Mouse (Mus musculus) cerebellum, postnatal 25 days (tissue): ENCODE results near the gene Sv2a.
A peak's percentile ranks its signal among the peaks of the same experiment; 100 is the strongest.
"Not testable (repeated sequence)": the region's sequence is repeated elsewhere in the genome, so short reads cannot be mapped to it uniquely, and the experiment has no call there.

Experiments used
- DNase-seq, 2 experiments: peaks; one replicate each; pipeline ENCODE4 v3.0.0; 2021; ENCODE audit warnings: mixed read lengths in 2 of 2

The Sv2a gene

DNA sequence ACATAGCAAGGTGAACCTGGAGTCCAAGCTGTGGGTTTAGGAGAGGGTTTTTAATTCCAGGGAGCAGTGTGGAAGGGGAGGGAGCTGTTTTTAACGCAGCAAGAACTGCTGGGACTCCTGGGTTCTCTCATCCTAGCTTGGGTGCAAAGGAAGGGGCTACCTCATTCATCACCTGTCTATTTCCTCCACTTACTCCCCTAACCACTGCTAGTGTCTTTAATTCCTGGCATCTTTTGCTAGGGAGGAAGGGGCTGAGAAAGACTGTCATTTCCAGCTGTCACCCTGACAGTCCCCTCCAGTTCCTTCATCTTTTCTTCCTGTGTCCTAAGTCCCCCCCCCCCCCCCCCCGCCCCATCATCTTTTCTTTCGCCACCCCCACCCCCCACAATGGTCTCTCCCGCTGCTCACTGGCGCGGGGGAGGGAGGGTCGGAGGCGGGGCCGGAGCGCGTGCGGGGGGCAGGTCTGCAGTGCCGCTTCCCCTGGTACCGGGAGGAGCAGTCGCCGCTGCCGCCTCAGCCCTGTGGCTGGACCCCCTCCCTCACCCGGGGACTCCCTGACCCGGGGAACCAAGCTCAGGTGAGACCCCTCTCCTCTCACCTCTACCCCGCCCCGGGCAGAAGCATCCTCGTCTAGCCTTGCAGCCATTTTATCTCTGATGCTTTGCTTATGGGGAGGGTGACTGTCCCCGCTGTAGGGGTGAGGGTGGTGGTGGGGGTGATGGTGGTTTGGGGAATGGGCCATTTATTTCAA is at the start of gene Sv2a:
Gene Sv2a, plus strand, starts transcription at position 425 of the 751 bp plus-strand sequence.
- peak; percentile 90 to 95 for DNase-seq

DNA sequence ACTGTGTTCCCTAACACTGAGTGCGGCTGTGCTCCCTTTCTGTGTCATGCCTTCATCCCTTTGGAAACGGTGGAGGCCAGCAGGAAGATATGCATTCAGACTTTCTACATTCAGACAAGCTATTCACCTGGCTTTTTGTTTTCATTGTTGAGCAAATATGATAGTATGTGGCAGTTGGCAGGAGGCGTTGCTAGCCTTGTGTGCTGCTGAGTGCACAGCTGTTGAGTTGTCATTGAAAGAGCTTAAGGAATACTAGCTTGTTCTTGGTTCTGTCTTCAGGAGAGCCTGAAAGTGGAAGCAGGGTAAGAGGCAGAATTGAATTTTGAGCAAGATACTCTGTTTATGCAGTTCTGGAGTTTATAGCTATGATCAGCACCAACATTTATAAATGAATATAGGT is 48.5 kb upstream of the Sv2a start:
- no peak for DNase-seq

DNA sequence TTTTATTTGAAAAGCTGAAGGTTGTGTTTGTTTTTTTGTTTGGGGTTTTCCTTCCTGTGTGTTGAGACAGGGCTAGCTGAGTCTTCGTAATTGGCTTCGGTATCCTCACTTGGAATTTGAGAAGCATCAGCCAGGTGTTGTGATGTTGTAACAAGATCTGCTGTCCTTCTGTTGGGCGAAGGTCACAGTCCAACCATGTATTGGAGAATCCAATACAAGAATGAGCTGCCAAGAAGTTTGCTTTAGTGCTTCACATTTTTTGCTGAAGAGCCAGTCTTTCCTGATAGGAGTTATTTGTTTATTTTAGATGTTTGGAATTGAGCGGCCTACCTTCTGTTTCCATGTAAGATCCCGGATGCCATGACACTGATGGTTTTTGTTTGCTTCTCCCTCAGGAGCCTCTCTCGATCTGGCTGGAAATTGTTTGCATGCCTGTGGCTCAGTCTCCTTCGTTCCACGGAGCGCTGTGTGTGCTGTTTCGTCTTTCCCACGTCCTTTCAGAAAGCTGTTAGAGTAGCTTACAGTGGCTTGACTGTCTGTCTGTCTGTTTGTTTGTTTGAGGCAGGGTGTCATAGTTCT is 47.5 kb upstream of the Sv2a start:
- no peak for DNase-seq

DNA sequence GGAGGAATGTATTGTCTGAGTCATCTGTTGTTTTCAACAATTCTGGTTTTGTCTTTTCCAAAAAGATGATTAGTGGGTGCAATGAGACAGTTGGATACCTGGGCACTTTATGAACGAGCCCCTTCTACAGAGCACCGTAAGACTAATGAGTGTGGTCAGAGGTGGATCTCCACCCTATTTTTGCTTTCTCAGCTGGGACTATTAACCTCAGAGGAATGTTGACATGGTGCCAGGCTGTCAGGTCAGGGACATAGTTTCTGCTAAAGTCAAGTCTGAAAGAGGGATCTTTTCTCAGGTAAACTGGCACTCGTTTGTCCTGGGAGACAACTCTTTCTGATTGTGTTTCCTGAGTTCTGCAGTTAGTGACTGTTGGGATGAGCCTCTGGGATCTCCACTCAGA is 45.9 kb upstream of the Sv2a start:
- no peak for DNase-seq

DNA sequence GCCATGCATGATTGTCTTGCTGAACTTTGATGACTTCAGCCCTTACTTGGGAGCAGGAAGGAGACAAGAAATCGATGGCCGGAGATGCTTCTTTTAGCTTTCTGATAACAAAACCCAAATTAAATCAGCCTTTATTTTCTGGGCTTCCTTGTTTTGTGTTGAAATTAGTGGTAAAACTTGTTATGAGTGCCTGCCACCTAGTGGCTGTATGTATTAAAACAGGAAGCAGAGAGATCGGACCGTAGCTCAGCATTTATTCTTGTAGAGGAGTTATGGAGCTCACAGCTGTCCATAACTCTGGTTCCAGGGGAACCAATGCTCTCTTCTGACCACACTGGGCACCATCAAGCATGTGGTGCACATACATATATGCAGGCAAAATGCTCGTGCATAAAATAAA is 33.0 kb upstream of the Sv2a start:
- peak; percentile 41 to 64 for DNase-seq

DNA sequence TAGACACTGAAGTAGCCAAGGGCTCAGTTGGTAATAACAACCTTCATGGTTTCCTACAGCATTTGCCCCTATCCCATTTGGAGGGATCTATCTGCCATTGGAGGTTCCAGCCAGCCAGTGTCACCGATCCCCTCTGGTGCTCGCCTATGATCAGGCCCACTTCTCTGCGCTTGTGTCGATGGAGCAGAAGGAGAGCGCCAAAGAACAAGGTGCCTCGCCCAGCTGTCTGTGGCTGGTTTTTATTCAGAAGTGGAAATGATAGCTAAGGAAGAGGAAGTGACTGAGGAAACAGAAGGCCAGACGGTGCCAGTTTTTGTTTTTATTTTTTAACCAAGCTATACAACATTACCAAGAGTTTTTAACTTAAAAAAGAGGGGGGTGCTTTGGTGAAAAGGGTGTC is 29.1 kb upstream of the Sv2a start:
- no peak for DNase-seq

DNA sequence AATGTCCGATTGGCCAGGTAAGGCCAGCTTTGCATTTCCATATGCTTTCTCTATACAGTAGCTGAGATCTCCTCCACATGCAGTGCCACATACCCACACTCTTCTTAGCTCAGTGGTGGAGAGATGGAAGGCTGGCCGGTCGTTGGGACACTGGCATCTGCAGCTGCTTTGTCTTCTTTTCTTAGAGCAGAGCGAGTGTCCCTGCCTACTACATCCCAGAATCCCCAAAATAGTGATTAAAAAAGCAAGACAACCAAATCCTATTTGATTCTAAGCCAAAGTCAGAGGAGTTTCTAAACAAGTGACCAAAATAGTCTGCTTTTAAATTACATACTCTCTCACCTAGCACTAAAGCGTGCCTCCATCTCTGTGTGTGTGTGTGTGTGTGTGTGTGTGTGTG is 28.3 kb upstream of the Sv2a start:
- DNase-seq: no peak

DNA sequence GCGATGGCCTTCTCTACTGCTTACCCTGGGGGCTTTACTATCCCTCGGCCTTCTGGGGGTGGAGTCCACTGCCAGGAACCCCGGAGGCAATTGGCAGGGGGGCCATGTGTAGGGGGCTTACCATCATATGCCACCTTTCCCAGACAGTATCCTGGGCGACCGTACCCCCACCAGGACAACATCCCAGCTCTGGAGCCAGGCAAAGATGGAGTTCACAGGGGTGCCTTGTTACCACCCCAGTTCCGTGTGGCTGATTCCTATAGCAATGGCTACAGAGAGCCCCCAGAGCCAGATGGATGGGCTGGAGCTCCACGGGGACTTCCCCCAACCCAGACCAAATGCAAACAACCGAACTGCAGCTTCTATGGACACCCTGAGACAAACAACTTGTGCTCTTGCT is 25.4 kb upstream of the Sv2a start:
- DNase-seq: no peak

DNA sequence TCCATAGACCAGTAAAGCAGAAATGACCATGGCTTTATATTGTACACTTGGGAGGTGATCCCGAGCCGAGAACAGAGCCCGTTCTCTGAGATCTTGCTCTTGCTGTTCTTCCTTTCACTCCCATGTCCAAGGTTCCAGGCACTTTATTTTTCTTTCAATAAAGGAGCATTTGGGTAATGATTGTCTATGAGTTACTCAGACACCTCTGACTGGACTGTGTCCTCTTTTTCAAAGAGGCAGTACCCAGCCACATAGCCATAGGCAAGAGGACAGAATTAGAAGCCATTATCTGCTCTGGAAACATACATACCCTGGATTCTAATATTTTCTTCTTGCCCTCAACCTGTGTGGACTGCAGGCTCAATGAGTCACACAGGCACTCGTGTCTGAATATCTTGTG is 21.1 kb upstream of the Sv2a start:
- DNase-seq: no peak

DNA sequence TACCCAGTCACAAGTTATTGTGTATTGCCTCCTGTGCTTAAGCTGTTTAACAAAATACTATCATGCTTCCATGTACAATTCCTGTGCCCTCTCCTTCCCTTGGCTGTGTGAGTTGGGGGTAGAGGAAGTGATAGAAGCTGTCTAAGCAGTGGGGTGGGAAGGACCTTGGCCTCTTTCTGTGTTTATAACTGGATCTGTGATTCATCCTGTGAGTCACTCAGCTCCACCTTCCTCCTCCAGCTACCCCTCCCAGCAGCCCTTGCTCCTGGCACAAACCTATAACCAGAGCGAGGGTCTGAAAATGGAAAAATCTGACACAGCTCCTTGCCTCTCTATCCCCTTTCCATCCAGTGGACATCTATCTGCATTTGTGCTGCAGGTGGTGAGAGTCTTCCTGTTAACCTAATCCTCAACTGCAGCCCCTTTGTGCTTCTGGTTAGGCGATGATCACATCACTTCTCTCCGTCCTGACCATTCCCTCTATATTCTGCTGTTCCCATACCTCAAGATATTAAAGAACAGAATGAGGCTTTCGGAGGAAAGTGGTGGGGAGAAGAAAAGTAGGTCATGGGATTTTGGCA is 20.6 kb upstream of the Sv2a start:
- DNase-seq: peak; percentile 67 to 76

DNA sequence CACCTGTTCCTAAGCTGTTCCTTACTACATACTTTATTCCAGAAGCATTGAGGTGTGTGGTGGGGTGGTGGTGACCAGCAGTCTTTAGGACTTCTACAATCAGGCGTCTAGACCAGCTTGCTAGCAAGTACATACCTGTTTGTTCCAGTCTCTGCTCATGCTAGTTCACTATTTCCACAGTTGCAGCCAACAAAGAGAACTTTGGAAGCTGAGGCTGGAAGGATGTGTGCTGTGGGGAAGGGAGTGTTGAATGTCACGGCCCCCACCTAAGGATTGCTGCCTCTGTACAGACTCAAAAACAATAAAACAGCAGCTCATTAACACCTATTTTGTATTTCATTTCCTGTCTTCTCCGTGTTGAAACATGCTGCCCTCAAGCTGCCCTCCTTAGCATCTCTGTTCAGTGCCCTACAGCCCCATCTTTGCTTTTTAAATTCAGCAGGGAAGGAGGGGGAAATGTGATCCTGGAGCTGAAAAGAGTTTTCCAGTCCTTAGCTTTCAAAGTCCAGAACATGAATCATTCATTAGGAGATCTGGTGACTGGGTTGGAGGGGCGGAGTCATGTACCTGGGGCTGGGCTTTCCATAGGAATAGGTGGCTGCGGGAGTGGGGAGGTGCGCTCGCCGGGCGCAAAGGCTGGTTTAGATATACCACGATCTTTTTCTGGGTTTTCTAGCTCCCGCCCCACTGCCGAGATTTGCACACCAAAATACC is 20.0 kb upstream of the Sv2a start:
- DNase-seq: peak; percentile 76 to 85

DNA sequence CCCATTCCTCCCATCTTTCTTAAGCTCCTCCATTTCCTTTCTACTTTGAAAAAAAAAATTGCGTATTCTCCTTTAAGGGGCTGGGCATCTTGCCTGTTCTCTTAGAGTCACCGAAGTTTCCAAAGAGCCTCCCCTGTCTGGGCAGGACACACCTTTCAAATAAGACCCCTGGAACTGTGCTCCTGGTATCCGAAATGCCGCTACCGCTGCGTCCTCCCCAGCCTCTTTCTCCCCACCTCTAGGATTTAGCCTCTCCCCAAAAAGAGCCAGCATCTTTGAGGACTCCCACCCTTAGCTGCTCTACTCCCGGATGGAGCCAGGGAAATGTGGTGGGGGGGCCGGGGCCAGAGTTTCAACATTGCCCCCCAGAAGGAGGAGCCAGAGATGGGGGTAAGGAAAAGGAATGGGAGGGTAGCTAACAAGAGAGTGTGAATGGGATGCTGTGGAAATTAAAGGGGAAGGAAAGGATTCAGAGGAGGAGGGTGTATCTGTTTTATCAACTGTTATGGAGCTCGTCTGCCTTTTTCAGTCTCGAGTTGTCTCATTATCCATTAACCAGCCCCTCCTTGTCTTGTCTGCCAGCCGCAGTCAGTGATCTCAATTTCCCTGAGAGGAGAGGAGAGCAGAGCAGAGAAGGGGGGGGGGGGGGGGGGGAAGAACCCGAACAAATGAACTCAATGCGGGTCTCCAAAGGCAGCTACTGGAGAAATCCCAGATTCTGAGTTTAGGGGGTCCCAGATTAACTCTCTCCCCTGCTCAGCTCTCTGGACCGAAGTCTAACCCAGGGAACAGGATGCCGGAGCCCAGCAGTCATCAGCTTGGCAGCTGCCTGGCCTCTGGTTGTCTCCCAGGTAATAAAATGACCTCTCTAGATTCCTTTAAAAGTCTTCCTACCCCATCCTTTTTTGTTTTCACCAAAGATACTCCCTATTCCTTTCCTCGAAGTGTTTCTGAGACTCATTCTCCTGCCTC is 18.8 kb upstream of the Sv2a start, which contains the start of gene Mtmr11:
Gene Mtmr11, plus strand, starts transcription at position 136 of the 972 bp plus-strand sequence.
- peak; percentile 49 to 50 for DNase-seq

DNA sequence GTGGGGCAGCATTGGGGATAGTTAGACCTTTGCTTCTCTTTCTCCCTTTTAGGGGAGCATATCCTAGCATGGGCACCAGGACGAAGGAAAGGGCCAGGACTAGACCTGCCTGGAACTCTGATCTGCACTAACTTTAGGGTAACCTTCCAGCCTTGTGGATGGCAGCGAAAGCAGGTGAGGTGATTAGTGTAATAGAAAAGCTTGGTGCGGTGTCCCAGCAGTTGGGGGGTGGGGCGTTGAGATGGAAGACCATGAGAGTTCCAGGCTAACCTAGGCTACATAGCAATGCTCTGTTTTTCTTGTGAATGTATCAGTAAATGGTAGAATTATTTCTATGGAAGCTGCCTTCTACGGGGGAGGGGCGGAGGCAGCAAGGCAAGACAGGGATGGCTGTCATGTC is 17.9 kb upstream of the Sv2a start:
- no peak for DNase-seq

DNA sequence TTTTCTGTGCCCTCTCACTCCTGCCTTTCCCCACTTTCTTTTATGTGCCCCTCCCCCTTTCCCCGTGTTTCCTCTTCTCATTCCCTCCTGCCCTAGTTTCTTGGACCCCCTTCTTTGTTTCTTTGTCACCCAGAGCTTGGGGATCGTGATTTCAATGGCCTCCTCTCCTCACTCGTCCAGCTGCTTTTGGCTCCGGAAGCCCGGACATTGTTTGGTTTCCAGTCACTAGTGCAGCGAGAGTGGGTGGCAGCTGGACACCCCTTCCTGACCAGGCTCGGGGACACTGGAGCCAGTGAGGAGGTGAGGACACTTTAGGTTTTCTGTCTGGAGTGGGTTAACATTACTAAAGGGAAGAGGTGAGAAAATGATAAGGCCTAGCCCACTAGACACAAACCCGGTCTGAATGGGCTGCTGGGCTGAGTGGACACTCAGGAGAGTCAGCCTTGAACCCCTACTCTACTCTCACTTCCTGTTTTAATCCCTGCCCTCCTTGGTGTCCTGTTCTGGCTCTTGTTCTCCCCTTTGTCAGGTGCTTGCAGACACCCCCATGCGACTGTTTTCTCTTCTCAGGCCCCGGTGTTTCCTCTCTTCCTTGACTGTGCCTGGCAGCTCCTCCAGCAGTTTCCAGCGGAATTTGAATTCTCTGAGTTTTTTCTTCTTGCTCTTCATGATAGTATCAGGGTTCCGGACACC is 12.3 kb upstream of the Sv2a start:
- no peak for DNase-seq

DNA sequence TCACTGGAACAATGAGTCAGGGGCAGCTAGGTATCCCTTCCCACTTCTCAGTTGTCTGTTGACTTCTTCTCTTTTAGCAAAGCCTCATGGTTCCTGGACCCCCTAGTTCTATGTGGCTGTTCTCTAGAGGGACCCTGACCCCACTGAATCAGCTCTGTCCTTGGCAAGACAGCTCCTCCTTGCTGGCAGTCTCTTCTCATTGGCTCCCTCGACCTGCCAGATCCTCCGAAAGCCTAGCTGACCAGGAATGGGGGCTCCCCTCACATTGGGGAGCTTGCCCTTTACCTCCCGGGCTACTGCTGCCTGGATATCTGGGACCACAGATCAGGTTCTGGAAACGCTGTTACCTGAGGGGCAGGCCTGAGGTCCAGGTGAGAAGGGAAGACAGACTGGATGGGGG is 10.7 kb upstream of the Sv2a start:
- no peak for DNase-seq

DNA sequence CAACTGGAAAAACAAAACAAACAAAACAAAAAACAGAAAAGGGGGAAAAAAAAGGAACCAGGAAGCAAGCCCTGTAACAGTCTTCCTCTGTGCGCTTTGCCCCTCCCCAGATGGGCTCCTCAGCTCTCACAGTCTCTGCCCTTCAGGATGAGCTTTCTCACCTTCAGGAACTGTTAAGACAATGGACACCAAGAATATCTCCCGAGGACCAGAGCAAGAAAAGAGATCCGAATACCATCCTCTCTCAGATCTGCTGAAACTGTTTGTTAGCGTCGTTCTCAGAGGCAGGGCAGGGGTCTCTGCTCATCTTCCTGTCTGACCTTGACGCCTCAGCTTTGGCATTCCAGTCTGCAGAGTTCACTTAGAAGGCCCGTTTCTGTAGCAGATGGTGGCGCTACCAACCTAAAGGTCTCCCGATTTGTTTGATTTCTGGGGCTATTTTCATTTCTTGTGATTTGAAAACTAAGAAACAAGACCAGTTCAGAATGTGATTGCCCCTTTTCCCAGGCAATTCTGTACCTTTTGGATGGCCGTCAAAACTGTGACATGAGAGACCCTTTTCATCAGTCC is 9.9 kb upstream of the Sv2a start:
- no peak for DNase-seq

DNA sequence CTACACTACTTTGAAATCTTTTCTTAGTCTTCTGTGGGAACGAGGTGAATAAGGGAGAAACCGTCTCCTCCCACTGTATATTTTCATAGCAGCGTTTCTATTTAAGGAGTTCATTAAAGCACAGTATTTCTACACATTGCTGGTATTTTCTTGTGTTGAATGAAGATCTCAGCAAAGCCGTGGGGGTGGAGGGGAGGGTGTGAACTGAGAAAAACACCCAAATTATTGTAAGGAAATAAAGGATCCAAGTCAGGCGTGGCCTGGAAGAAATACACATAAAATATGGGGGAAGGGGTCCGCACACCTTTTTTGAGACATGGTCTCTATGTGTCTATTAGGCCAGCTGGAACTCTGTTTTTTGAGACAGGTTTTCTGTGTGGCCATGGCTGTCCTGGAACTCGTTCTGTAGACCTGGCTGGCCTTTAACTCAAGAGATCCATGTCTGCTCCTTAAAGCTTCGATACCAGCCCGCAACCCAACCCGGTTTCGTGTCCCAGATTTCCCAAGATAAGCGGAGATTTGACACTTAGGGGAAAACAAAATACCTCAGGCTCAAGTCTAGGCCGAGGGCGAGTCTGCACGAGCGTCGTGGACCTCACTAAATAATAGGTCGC is 9.3 kb upstream of the Sv2a start:
- DNase-seq: no peak

DNA sequence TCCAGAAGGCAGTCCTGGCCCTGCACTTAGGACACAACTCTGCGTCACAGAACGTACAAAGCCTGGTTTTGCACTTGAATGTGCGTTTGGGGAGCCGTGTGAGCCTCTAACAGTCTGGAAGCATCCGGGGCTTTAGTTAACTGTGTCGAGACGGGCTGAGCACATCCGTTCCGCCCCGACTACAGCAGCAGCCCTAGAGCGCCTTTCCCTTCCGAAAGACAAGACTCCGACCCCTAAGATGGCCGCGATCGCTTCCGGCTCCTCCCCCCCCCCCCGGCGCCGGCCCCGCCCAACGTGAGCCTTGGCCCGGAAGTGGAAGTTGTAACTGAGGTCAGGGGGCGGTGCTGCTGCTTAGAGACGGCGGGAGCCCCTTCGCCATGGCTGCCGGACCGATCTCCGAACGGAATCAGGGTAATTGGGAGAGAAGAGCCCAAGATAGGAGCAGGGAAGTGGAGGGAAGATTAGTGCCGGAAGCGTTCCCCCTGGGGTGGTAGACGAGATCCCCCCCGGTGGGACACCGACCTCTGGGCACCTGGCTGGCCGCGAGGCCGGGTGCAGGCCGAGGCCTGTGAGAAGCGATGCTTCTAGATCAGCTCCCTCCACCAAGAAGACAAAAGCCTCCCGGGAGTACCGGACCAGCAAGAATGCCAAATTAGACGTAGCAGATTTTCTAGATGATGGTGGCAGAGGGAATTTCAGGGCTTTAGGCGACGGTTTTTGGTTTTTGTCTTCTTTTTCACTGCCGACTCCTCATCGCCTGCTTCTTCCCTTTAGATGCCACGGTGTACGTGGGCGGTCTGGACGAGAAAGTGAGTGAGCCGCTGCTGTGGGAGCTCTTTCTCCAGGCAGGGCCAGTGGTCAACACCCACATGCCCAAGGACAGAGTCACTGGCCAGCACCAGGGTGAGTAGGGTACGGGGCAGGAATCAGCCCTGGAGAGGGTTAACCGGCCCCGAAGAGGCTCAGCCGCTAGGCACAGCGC is 8.5 kb upstream of the Sv2a start, which contains the start of gene Sf3b4:
Gene Sf3b4, plus strand, starts transcription at position 136 of the 982 bp plus-strand sequence.
- peak; percentile 87 to 90 for DNase-seq

DNA sequence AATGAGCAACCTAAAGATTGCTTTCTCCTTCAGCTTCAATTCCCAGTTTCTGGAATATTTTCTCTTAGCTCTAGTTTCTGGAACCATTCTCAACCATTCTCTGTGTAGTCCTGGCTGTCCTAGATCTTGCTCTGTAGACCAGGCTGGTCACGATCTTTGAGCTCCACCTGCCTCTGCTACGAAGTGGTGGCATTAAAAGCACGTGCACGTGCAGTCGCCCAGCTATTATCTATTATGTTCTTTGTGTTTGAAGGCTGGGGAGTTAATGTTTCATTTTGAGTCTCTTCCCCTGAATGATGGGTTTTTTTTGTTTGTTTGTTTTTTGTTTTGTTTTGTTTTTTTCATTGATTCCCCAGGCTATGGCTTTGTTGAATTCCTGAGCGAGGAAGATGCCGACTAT is 7.8 kb upstream of the Sv2a start:
- DNase-seq: no peak

DNA sequence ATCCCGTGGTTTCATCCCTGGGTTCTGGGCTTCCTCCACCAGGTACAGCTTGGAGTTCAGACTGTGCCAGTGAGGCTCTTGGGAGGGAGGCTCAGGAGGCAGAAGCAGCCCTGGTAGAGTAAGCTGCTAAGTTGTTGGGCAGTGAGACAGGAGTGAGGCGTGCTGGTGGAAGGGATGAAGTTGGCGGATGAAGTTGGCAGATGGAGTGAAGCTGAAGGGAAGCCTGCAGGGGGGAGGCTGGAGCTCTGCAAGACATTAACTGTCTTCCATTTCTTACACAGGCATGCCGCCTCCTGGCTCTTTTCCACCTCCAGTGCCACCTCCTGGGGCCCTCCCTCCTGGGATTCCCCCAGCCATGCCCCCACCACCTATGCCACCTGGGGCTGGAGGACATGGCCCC is 6.9 kb upstream of the Sv2a start:
- not testable (repeated sequence) for DNase-seq
